Mouse (Mus musculus): Measurements from ENCODE around the gene Hk2.

The Hk2 gene

DNA sequence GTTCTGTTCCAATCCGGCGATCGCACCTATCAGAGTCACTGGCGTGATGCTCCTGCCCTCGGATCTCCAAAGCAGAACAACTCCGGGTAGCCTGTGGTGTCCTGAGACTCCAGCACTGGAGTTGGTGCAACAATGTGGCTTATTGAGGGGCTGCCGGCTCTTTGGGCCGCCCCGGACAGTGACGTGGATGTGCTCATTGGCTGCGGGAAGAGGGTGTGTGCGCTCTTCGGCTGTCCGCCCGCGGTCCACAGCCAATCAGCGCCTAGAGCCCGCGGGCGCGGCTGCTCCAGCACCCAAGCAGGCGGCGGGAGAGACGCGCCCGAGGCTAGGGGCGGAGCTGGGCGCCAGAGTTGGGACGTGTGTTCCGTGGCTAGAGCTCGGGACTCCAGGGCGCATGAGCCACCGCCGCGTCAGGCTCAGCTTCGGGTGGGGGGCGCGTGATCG, at the start of gene Hk2:
TSS of gene Hk2 (minus strand) at position 134 of the 444 bp plus-strand sequence.
- peak; percentile 74 to 79 for DNase-seq (ENCODE audit: low spot score in 2 of 2)

DNA sequence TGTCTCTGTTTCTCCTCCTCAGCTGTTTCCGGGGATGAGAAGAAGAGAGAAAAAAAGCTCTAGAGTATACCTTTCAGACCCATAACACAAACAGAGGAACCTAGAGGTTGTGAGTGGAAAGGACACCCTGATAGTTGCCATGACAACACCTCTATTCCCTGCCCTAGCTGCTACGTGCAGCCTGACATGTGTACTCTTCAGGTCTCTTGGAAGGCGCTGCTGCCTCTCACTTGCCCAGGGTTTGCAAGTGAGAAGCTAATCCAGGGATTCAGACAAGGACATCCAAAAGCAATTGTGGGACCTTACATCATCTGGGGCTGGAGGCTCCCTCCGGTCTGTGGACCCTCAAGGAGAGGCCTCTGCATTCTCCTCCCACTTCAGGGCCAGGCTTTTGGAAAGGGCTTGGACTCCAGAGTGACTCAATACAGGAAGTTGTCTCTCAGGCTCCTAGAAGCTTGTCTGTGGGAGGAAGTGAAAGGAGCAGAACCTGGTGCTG, 47.6 kb upstream of the Hk2 start:
- DNase-seq (ENCODE audit: low spot score in 2 of 2), result no peak

DNA sequence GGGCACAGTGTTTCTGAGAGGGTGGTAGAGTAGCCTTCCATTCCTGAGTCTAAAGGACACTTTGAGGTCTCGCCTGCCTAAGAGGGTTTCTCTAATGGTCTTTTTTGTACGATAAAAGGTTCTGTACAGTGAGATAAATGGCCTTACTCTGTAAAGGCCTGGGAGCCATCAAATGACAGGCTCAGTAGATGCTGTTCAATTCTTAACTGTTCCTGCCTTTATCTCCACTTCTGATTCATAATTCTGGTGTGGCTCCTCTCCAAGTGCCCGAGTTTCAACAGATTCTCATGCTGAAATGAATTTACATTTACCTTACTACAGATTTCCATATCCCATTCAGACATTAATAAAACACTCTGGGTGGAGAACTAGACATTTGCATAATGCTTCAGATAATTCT, 46.5 kb upstream of the Hk2 start:
- no peak for DNase-seq (ENCODE audit: low spot score in 2 of 2)

DNA sequence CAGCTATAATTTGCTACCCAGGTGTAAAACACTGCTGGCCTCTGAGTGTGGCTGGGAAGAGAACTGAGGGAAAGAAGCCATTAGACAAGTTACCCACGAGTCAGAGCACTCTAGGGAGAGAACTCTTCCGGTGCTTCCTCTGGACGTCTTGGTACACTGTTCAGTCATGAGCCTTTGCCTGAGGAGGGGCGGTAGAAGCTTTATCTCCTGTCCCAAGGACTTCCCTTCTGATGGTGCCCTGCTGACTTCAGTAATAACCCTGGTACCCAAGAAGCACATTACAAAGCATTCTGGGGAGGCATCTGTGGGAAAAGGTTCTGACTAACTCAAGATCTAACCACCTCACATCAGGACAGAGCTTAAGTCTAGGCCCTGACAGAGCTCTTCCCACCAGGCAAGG, 40.6 kb upstream of the Hk2 start:
- DNase-seq (ENCODE audit: low spot score in 2 of 2), result no peak

DNA sequence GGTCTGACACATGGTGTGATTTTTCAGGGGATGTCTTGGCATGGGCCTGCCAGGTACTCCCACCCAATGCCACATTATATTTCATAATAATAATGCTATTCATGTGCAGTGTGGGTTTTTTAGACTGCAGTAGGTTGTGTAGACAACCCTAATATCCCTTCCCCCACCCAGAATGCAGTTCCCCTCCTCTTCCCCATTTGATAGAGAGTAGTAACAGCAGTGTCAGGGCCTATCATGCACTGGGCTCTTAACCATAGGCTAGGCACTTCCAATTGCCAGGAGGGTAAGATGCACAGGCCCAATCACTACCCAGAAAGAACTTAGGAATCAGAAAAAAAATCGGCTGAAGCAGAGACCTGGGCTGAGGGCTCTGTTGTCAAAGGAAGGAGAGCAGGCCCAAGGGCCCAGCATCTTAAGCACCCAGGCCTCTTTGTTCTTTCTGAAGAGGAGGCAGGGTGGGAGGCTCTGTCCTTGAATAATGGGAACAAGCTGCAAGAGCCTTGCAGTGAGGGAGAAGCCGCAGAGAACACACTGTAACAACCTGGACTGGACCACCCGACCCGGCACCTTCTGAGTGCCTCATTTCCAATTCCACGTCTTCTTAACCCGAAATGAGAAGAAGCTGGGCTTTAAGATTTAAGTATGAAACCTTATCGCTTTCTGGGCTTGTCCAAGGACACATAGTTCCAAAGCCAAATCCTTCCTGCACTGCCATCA, 33.9 kb upstream of the Hk2 start:
- no peak for DNase-seq (ENCODE audit: low spot score in 2 of 2)

- DNase-seq (ENCODE audit: low spot score in 2 of 2), result no peak
Observed at GRCm38 (mm10) chr6:82806971-82807370, 32.7 kb upstream of the Hk2 start.

- no peak for DNase-seq (ENCODE audit: low spot score in 2 of 2)
Observed at GRCm38 (mm10) chr6:82806503-82806902, 32.2 kb upstream of the Hk2 start.

DNA sequence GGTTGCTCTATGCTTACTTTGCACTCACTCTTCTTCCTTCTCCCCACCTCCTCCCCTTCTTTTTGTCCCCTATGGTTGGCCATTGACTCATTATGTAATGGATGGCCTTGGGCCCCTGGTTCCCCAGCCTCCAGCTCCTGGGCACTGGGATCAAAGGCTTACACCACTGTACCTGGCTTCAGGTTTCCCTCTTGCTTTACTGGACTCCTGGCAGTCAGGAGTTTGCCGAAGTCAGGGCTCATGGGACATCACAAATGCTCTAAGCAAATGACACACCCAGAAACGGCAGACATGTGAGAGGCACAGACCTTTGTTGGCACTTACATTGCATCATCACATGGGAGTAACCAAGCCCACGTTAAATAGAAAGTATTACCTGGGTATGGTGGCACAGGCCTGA, 31.6 kb upstream of the Hk2 start:
- DNase-seq (ENCODE audit: low spot score in 2 of 2), result no peak

DNA sequence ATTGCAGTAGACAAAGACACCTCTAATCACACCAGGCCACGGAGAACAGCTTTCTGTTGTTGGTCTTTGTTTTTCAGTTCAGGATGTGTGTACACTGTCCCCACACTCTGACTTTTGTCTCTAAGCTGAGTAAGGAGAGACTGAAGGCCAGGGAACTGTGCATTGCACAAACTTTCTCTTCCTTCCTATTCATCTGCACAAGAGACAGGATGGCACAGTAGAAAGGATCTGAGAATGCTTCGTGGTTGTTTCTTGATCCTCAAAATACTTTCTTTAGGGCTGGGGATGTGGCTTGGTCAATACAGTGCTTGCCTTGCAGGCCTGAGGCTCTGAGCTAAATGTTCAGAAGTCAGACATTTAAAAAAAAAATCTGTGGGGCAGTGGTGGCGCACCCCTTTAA, 30.7 kb upstream of the Hk2 start:
- DNase-seq (ENCODE audit: low spot score in 2 of 2), result no peak

DNA sequence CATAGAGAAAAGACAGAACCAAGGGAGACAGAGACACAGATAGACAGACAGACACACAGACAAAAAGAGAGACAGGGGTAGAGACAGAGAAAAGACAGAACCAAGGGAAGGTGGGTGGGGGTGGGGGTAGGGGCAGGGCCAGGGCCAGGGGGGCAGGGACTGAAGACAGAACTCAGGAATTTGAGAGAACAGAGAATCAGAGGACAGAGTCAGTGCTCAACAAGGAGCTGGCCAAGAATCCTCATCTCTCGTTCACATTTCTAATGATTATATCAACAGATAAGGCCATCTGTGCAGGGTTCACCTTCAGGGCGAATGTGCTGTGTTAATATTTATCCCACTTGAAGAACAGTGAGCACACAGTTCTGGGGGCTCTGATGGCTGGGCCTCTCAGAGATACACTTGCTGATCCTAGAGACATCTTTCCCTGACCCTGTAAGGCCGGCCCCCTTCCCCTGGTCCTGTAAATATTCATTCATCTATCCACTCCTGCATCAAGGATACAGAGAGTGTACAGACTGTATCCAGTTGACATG, 24.0 kb upstream of the Hk2 start:
- DNase-seq (ENCODE audit: low spot score in 2 of 2), result no peak

DNA sequence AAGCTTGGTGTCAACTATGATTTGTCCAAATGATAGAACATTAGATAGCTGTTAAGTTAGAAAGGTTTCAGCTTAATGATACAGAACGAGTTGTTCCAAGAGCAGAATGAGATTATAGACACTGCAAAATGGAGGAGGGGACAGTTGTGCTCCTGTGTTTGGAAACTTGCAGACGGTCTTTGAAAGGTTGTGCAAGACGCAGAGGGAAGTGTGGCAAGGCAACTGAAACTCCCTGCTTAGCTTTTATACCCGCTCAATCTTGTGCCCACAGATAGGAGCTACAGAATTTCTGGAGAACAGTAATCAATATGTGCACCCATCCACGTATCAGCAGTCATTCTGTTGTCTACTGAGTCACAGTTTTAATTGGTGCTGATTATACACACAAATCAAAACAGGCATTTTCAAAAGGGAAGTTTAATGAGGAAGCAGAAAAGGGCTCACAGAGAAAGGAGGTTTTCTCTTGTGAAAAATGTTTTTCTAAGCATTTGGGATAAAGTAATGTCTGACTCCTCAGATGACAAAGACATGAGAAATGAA, 23.1 kb upstream of the Hk2 start:
- no peak for DNase-seq (ENCODE audit: low spot score in 2 of 2)

GRCm38 (mm10) chr6:82790864-82791263, 16.6 kb upstream of the Hk2 start:
- DNase-seq (ENCODE audit: low spot score in 2 of 2), result no peak

- DNase-seq (ENCODE audit: low spot score in 2 of 2), result no peak
Observed at GRCm38 (mm10) chr6:82783906-82784305, 9.7 kb upstream of the Hk2 start.

- DNase-seq (ENCODE audit: low spot score in 2 of 2), result no peak
Observed at GRCm38 (mm10) chr6:82780802-82781393, 6.6 kb upstream of the Hk2 start.

- no peak for DNase-seq (ENCODE audit: low spot score in 2 of 2)
Observed at GRCm38 (mm10) chr6:82780369-82780768, 6.1 kb upstream of the Hk2 start.

DNA sequence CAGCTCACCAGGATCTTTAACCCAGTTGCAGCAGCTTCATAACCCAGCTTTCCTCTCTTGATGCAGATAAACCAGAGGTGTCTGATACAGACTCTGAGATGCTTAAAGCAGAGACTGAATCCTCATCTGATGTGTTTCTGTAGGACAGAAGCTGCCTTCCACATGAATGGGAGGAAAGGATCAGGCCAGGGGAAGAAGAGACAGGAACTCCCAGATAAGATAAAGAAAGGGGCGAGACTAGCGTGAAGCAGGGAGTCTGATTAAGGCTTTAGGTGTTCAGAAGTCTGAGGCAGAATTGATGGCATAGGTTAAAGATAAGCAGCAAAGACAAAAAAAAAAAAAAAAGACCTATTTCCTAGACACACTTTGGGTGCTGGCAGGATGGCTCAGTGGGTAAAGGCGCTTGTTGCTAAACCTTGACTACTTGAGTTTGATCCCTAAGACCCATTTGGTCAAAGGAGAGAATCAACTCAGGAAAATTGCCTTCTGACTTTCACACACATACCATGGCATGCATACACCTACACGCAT, 2.9 kb upstream of the Hk2 start:
- DNase-seq (ENCODE audit: low spot score in 2 of 2), result no peak

DNA sequence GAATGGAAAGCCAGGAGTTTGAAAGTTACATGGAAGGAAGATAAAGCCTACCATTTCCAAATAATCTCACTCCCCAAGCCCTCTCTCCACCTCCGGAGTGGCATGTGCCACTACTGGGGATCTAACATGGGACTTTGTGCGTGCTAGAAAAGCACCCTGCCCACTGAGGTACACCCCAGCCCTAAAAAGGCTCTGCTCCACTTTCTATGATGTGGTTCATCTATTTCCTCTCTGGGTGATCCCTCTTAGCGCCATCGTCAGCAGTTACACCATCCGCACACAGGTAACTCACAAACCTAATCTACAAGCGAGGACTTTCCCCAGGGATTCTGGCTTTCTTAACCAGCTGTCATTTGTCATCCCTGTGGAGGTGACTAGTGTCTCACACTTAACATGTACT, 1.1 kb upstream of the Hk2 start:
- no peak for DNase-seq (ENCODE audit: low spot score in 2 of 2)

- peak in 1 of 2 experiments; percentile 24 for DNase-seq (ENCODE audit: low spot score in 2 of 2)
Observed at GRCm38 (mm10) chr6:82773261-82774131, 758 bp downstream of the Hk2 start.

GRCm38 (mm10) chr6:82772451-82773101, 1.7 kb downstream of the Hk2 start:
- DNase-seq (ENCODE audit: low spot score in 2 of 2), result no peak

DNA sequence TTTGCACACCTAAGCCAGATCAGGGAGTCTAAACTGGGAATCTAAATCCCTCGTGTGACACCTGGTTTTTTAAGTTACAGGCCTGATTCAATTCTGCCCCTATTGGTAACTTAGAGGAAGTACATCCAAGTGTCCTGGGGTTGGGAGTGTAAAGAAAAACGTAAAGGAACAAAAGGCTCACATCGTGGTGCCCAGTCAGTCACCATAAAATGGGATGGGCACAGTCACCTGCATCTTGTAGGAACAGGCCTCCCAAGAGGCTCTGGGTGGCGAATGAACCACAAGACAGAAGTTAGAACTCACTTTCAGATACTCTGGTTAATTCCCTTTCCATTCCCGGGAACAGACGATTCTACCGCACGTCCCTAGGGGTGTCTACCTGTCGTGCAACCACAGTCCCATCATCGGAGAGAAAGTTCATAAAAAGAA, 2.3 kb downstream of the Hk2 start:
- no peak for DNase-seq (ENCODE audit: low spot score in 2 of 2)

DNA sequence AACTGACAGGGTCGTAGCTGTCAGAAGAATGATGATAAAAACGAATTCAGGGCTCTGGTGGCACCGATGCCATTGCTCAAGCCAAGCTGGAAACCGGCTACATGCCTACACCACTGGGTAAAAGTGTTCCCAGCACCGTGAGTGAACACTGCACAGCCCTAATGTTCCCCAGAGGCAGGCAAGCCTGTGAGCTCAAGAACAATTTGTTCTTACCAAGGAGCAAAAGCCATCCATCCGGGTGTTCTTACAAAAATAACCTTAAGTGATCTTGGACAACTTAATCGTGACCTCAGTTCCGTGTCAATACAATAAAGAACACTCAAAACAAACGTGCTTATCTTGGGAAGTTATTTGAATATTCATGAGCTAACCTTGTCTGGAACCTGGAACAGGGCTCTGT, 3.2 kb downstream of the Hk2 start:
- DNase-seq (ENCODE audit: low spot score in 2 of 2), result no peak

Data from frontal cortex, postnatal 10 days (tissue).